In the genomic region with DNA sequence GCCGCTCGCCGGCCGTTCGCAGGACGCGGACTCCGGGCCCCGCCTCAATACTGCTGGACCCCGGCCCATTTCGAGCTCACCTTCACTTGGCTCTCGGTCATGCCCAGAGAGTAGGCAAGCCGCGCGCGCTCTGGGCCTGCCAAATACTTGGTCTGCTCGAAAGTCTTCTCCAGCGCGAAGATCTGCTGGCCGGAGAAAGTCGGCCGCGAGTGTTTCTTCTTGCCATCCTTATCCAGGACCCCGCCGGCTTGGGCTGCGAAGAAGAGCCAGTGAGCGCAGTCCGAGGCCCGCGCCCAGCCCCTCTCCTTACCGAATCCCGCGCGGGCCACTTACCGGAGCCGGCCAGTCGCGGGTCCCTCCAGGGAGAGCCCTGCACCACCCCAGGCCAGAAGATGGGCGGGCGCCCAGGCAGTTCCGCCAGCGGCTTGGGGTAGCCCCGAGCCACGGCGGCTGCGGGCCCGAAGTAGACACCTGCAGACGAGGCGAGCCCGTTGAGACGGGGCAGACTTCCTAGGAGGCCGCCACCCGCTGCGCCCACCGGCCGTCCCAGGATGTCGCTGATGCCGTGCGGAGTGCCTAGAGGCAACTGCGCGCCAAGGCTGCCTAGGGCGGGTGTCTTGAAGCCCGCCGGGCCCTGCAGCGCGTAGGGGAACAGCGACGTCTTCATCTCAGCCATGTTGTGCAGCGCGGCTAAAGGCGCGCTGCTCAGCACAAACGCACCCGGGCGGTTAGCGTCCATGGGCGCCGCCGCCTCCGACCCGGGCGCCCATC, we compare ENCODE assay signal across 8 mouse cellular contexts. TPM values are rescaled to one million over a fixed set of nuclear protein-coding genes. Genes with fewer than 3 reads are reported as not detected.
A peak's percentile ranks its signal among the peaks of the same experiment; 100 is the strongest.
DNase-seq lines count a peak whose midpoint lies in the region; ATAC-seq and TF ChIP-seq lines count a peak whose summit lies in the region.

No protein-coding gene starts in this region.

- no peak overlapping the region for H3K27ac ChIP-seq in heart, embryonic 12.5 days (ENCODE audit: poor library complexity, severe bottlenecking)
- H3K27ac ChIP-seq in forebrain, embryonic 10.5 days, result peak overlapping the region; percentile 31; the same call in 1 of the 2 replicates
- H3K27ac ChIP-seq in intestine, embryonic 16.5 days (ENCODE audit: low read length), result no peak overlapping the region
- no peak overlapping the region for H3K27ac ChIP-seq in midbrain, postnatal 0 days (ENCODE audit: low read depth, low read length)

- H3K36me3 ChIP-seq in heart, embryonic 12.5 days, result peaks cover 25% of the 10 kb centered on the region
- H3K36me3 ChIP-seq in forebrain, embryonic 10.5 days (replicated peaks), result peaks cover 11% of the 10 kb centered on the region
- H3K36me3 ChIP-seq in intestine, embryonic 16.5 days (ENCODE audit: control insufficient read depth, insufficient read depth, low read length), result no peaks in the 10 kb centered on the region
- peaks cover 5% of the 10 kb centered on the region; the same call in 1 of the 2 replicates for H3K36me3 ChIP-seq in midbrain, postnatal 0 days (ENCODE audit: insufficient read depth, low read length)

- TF ChIP-seq CTCF in midbrain, postnatal 0 days (IDR thresholded peaks at IDR 0.05), result no peak

- no peaks in the 10 kb centered on the region for H3K9me3 ChIP-seq in heart, embryonic 12.5 days (replicated peaks)
- H3K9me3 ChIP-seq in forebrain, embryonic 10.5 days, result no peaks in the 10 kb centered on the region
- H3K9me3 ChIP-seq in intestine, embryonic 16.5 days (ENCODE audit: control insufficient read depth, low read length), result no peaks in the 10 kb centered on the region
- H3K9me3 ChIP-seq in midbrain, postnatal 0 days (ENCODE audit: low read length), result no peaks in the 10 kb centered on the region

- H3K9ac ChIP-seq in heart, embryonic 12.5 days, result no peak overlapping the region; the same call in 1 of the 2 replicates
- H3K9ac ChIP-seq in intestine, embryonic 16.5 days (ENCODE audit: low read depth, low read length), result no peak overlapping the region
- peak overlapping the region; percentile 42; the same call in 1 of the 2 replicates for H3K9ac ChIP-seq in midbrain, postnatal 0 days (replicated peaks; ENCODE audit: low read length, poor library complexity, severe bottlenecking)

- H3K4me3 ChIP-seq in heart, embryonic 12.5 days, result peak overlapping the region; percentile 46
- peak overlapping the region; percentile 54 for H3K4me3 ChIP-seq in forebrain, embryonic 10.5 days
- H3K4me3 ChIP-seq in intestine, embryonic 16.5 days (ENCODE audit: low read length), result peak overlapping the region; percentile 43
- peak overlapping the region; percentile 32 for H3K4me3 ChIP-seq in midbrain, postnatal 0 days (ENCODE audit: low read depth, low read length)

- H3K4me1 ChIP-seq in heart, embryonic 12.5 days (replicated peaks), result peaks cover 37% of the 10 kb centered on the region
- H3K4me1 ChIP-seq in forebrain, embryonic 10.5 days, result peaks cover 47% of the 10 kb centered on the region
- H3K4me1 ChIP-seq in intestine, embryonic 16.5 days (ENCODE audit: control insufficient read depth, insufficient read depth, low read length), result peaks cover 19% of the 10 kb centered on the region
- no peaks in the 10 kb centered on the region; the same call in 1 of the 2 replicates for H3K4me1 ChIP-seq in midbrain, postnatal 0 days (ENCODE audit: insufficient read depth, low read length)

- H3K27me3 ChIP-seq in heart, embryonic 12.5 days (replicated peaks), result peaks cover 100% of the 10 kb centered on the region
- peaks cover 100% of the 10 kb centered on the region for H3K27me3 ChIP-seq in forebrain, embryonic 10.5 days (ENCODE audit: poor library complexity, severe bottlenecking)
- peaks cover 86% of the 10 kb centered on the region for H3K27me3 ChIP-seq in intestine, embryonic 16.5 days (replicated peaks; ENCODE audit: control insufficient read depth, insufficient read depth, low read length)
- H3K27me3 ChIP-seq in midbrain, postnatal 0 days (ENCODE audit: insufficient read depth, low read length), result peaks cover 80% of the 10 kb centered on the region

- ATAC-seq in heart, embryonic 12.5 days (ENCODE audit: insufficient number of reproducible peaks, low FRiP score), result peak; percentile 16; the same call in 1 of the 2 replicates
- peak; percentile 52 for ATAC-seq in intestine, embryonic 16.5 days
- peak; percentile 32; the same call in 1 of the 2 replicates for ATAC-seq in midbrain, postnatal 0 days (ENCODE audit: low FRiP score)
- ATAC-seq in erythroid progenitor cell, adult 5-6 weeks (replicated peaks; ENCODE audit: low FRiP score, poor library complexity, severe bottlenecking), result no peak
- ATAC-seq in megakaryocyte progenitor cell, adult 5-6 weeks (replicated peaks; ENCODE audit: poor library complexity), result no peak

- no peak for DNase-seq in heart, adult 11 months
- peak; percentile 29 for DNase-seq in Muller cell, postnatal 12 days (ENCODE audit: inconsistent ontology term)
- DNase-seq in forebrain, embryonic 10.5 days (ENCODE audit: extremely low spot score, low spot score), result peak; percentile 52
- DNase-seq in midbrain, postnatal 0 days (ENCODE audit: low spot score), result no peak

- peak overlapping the region; percentile 77 for H3K4me2 ChIP-seq in heart, embryonic 12.5 days
- peak overlapping the region; percentile 60 for H3K4me2 ChIP-seq in intestine, embryonic 16.5 days (ENCODE audit: low read depth, low read length)
- H3K4me2 ChIP-seq in midbrain, postnatal 0 days (ENCODE audit: low read depth, low read length, poor library complexity, severe bottlenecking), result peak overlapping the region; percentile 32

- under 1% methylated on average over 82 of the region's 82 CpGs for WGBS in heart, embryonic 12.5 days
- WGBS in forebrain, embryonic 10.5 days, result under 1% methylated on average over 81 of the region's 82 CpGs
- under 1% methylated on average over 82 of the region's 82 CpGs for WGBS in intestine, embryonic 16.5 days
- under 1% methylated on average over 74 of the region's 82 CpGs for WGBS in midbrain, postnatal 0 days

RNA-seq across cellular contexts. Expression of gene Nkx6-2, which starts 0.6 kb away (rescaled TPM):
- polyA plus RNA-seq in heart, embryonic 12.5 days (2016; fragmentation: Nextera tagmentation; extraction: Ambion mirVana), result not detected in 2 replicates
- 2.0 and 5.5 TPM in 2 replicates for polyA plus RNA-seq in forebrain, embryonic 10.5 days (2016; fragmentation: Nextera tagmentation; extraction: Ambion mirVana)
- polyA plus RNA-seq in intestine, embryonic 16.5 days (2015; fragmentation: Nextera tagmentation; extraction: Ambion mirVana), result 0.13 and 0.18 TPM in 2 replicates
- total RNA-seq in midbrain, postnatal 0 days (2014; rRNA removed), result 8.3 and 10.0 TPM in 2 replicates
- polyA plus RNA-seq in midbrain, postnatal 0 days (2015; fragmentation: Nextera tagmentation; extraction: Ambion mirVana), result 7.3 and 8.2 TPM in 2 replicates
- total RNA-seq in erythroid progenitor cell, adult 5-6 weeks (2015; ENCODE audit: low replicate concordance), result not detected in 2 replicates
- total RNA-seq in erythroid progenitor cell, adult 5-6 weeks (2017; ENCODE audit: low replicate concordance), result not detected in 2 replicates
- total RNA-seq in megakaryocyte progenitor cell, adult 5-6 weeks (2015), result not detected in 2 replicates
- not detected in 2 replicates for total RNA-seq in megakaryocyte progenitor cell, adult 5-6 weeks (2017)

Comparison
In these comparisons a context has a peak if more than half of its experiments do, and no peak if none do; other contexts are left out.
1. ATAC-seq: peak in heart, embryonic 12.5 days (single experiment), intestine, embryonic 16.5 days (single experiment) and midbrain, postnatal 0 days (single experiment); none in erythroid progenitor cell, adult 5-6 weeks (single experiment) and megakaryocyte progenitor cell, adult 5-6 weeks (single experiment).
2. DNase-seq: peak in Muller cell, postnatal 12 days (single experiment) and forebrain, embryonic 10.5 days (single experiment); none in heart, adult 11 months (single experiment) and midbrain, postnatal 0 days (single experiment).
3. Peak in every context shown above with its lines, with median percentiles within 50 percentile points of each other: H3K4me2 ChIP-seq and H3K4me3 ChIP-seq.